Mouse (Mus musculus) myocyte (in vitro differentiated cells): Measurements from ENCODE around the gene Jade1.

Experiments used
- CEBPB ChIP-seq: IDR thresholded peaks from 2 replicates; pipeline ENCODE4 v1.6.1; 2011; ENCODE audit warnings: mild to moderate bottlenecking, moderate library complexity; ENCODE audit not compliant: poor library complexity, insufficient read depth, severe bottlenecking
- E2F4 ChIP-seq: IDR thresholded peaks from one replicate; pipeline ENCODE4 v1.6.1; 2011; ENCODE audit warnings: mild to moderate bottlenecking, control low read depth, moderate library complexity; ENCODE audit not compliant: insufficient read depth
- MAX ChIP-seq: IDR thresholded peaks from one replicate; pipeline ENCODE4 v1.6.1; 2011; ENCODE audit warnings: low read depth, mild to moderate bottlenecking, control low read depth
- TCF12 ChIP-seq: IDR thresholded peaks from one replicate; pipeline ENCODE4 v1.6.1; 2011; ENCODE audit warnings: mild to moderate bottlenecking, control low read depth; ENCODE audit not compliant: poor library complexity, insufficient read depth, severe bottlenecking
- TCF3 ChIP-seq: IDR thresholded peaks from one replicate; pipeline ENCODE4 v1.6.1; 2011; ENCODE audit warnings: low read depth, control low read depth; ENCODE audit not compliant: insufficient read length
- USF1 ChIP-seq: IDR thresholded peaks from one replicate; pipeline ENCODE4 v1.6.1; 2011; ENCODE audit warnings: low read depth, mild to moderate bottlenecking, control low read depth, moderate library complexity

DNA sequence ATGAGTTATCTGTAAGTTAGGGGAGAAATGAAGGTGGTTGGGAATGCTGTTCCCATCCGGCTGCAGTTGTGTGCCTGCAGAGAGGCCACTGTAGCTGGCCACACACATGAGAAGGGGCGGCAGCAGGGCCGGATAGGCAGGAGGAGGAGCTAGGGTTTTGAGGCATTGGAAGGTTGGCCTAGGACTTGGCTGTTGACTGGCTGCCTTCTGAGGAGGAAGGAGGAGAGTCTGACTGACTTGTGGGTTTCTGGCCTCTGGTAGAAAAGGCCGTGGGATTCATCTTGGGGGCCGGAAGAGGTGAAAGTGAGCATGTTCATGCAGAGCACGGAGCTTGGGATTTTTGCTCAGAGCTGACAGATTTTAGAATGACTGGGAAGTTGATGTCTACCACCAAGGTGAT lies 32.1 kb downstream of the Jade1 start:
- no peak for TF ChIP-seq MAX
- no peak for TF ChIP-seq USF1
- no peak for TF ChIP-seq TCF12
- no peak for TF ChIP-seq TCF3
- TF ChIP-seq E2F4: no peak
- TF ChIP-seq CEBPB: no peak
